Mouse (Mus musculus) 3T3-L1 (cell line): Measurements from ENCODE around the gene Psmd2.

Experiments
- DNase-seq: peaks from one replicate; pipeline ENCODE4 v3.0.0-alpha.2; 2015; ENCODE audit warnings: low read depth, low spot score

The Psmd2 gene

GRCm38 (mm10) chr16:20701729-20702521, 50.5 kb downstream of the Psmd2 start:
- no peak for DNase-seq

GRCm38 (mm10) chr16:20702522-20702893, 51.1 kb downstream of the Psmd2 start:
- peak; percentile 89 for DNase-seq

- no peak for DNase-seq
These were observed 51.6 kb downstream of the Psmd2 start for GRCm38 (mm10) chr16:20703071-20703470.

GRCm38 (mm10) chr16:20703699-20704400, 52.4 kb downstream of the Psmd2 start:
- DNase-seq, result no peak

- no peak for DNase-seq
These were observed 54.3 kb downstream of the Psmd2 start for GRCm38 (mm10) chr16:20705786-20706185.

GRCm38 (mm10) chr16:20706407-20707055, 55.1 kb downstream of the Psmd2 start:
- no peak for DNase-seq

GRCm38 (mm10) chr16:20708220-20708938, 56.9 kb downstream of the Psmd2 start:
- no peak for DNase-seq

- DNase-seq, result no peak
These were observed 57.7 kb downstream of the Psmd2 start for GRCm38 (mm10) chr16:20708939-20709734.

- DNase-seq, result no peak
These were observed 58.9 kb downstream of the Psmd2 start for GRCm38 (mm10) chr16:20710370-20710769.

- no peak for DNase-seq
These were observed 59.4 kb downstream of the Psmd2 start for GRCm38 (mm10) chr16:20710810-20711209.

- no peak for DNase-seq
These were observed 60.7 kb downstream of the Psmd2 start for GRCm38 (mm10) chr16:20712190-20712589.

- no peak for DNase-seq
These were observed 61.4 kb downstream of the Psmd2 start for GRCm38 (mm10) chr16:20712889-20713288.
